Comparison of ENCODE assay signal across 29 mouse cellular contexts in the genomic region with DNA sequence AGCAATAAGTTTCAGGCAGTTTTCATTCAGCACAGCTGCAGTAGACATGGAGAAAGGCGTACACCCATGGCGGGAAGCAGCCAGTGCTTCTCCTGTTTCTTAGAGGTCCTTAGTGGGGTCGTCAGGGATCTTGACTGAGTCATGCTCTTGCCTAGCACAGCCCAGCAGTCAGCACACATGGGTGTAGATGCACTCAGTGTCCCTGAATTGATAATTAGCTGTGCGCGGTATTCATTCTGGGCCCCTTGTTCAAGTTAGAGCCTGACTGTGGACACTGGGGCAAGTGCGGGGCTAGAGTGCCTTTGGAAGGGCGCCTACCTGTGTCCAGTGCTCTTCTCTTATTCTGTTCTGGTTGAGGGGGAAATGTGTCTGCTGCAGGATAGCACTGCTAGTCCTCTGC. TPM values are rescaled to one million over a fixed set of nuclear protein-coding genes. Genes with fewer than 3 reads are reported as not detected.
DNase-seq lines count a peak whose midpoint lies in the region; ATAC-seq and TF ChIP-seq lines count a peak whose summit lies in the region.
"Had no signal": no experiment of that assay in that cellular context is flagged by ENCODE, and none has a peak within 500 bp of the region (broad histone marks: within the 10 kb centered on the region; RNA-seq: fewer than 3 reads in every experiment).

No protein-coding gene starts in this region.

- peaks cover 30% of the 10 kb centered on the region for H3K4me1 ChIP-seq in cerebellum, adult 2 months (ENCODE audit: control insufficient read depth, insufficient read depth, low read length)
- no peaks in the 10 kb centered on the region for H3K4me1 ChIP-seq in stomach, embryonic 15.5 days
- no peaks in the 10 kb centered on the region for H3K4me1 ChIP-seq in stomach, postnatal 0 days (replicated peaks; ENCODE audit: control insufficient read depth, insufficient read depth)
- H3K4me1 ChIP-seq in liver, embryonic 13.5 days (replicated peaks): peaks cover 98% of the 10 kb centered on the region

- no peaks in the 10 kb centered on the region for H3K27me3 ChIP-seq in cerebellum, adult 2 months (ENCODE audit: control insufficient read depth, insufficient read depth, low read length)
- H3K27me3 ChIP-seq in stomach, embryonic 15.5 days (replicated peaks): no peaks in the 10 kb centered on the region
- no peaks in the 10 kb centered on the region for H3K27me3 ChIP-seq in stomach, postnatal 0 days (ENCODE audit: control insufficient read depth, insufficient read depth, low read length)
- no peaks in the 10 kb centered on the region for H3K27me3 ChIP-seq in liver, embryonic 13.5 days
- H3K27me3 ChIP-seq: forebrain, embryonic 15.5 days; heart, embryonic 13.5 days; kidney, embryonic 15.5 days had no signal

- ATAC-seq in stomach, embryonic 15.5 days (ENCODE audit: insufficient read depth, low FRiP score, low read depth): peak; percentile 38; the same call in 1 of the 2 replicates
- ATAC-seq in stomach, postnatal 0 days (ENCODE audit: low FRiP score, low TSS enrichment): no peak
- peak; percentile 41 for ATAC-seq in liver, embryonic 13.5 days (ENCODE audit: low read depth)
- ATAC-seq: activated CD4-positive, CD25-positive, alpha-beta regulatory T cell, adult 4 months; forebrain, embryonic 15.5 days; hindbrain, embryonic 16.5 days had no signal

- no peak overlapping the region for H3K4me3 ChIP-seq in cerebellum, adult 2 months (replicated peaks; ENCODE audit: insufficient read depth, low read depth, low read length)
- H3K4me3 ChIP-seq in stomach, embryonic 15.5 days (replicated peaks): no peak overlapping the region
- no peak overlapping the region for H3K4me3 ChIP-seq in stomach, postnatal 0 days (ENCODE audit: low read depth, low read length)
- peak overlapping the region; percentile 23 for H3K4me3 ChIP-seq in liver, embryonic 13.5 days (replicated peaks)
- H3K4me3 ChIP-seq: forebrain, embryonic 15.5 days; heart, embryonic 13.5 days; kidney, embryonic 15.5 days had no signal

- H3K27ac ChIP-seq in cerebellum, adult 2 months (ENCODE audit: insufficient read depth, low read length): peak overlapping the region; percentile 31; the same call in 1 of the 2 replicates
- no peak overlapping the region for H3K27ac ChIP-seq in stomach, embryonic 15.5 days
- H3K27ac ChIP-seq in stomach, postnatal 0 days (replicated peaks): no peak overlapping the region
- H3K27ac ChIP-seq in liver, embryonic 13.5 days: peak overlapping the region; percentile 99
- H3K27ac ChIP-seq: forebrain, embryonic 15.5 days; heart, embryonic 13.5 days; kidney, embryonic 15.5 days had no signal

- H3K4me2 ChIP-seq in stomach, embryonic 15.5 days: no peak overlapping the region
- no peak overlapping the region for H3K4me2 ChIP-seq in stomach, postnatal 0 days (replicated peaks; ENCODE audit: low read depth)
- H3K4me2 ChIP-seq in liver, embryonic 13.5 days: peak overlapping the region; percentile 71
- H3K4me2 ChIP-seq: forebrain, embryonic 15.5 days; kidney, embryonic 15.5 days; lung, embryonic 14.5 days had no signal

- no peak overlapping the region for H3K9ac ChIP-seq in stomach, embryonic 15.5 days
- no peak overlapping the region for H3K9ac ChIP-seq in stomach, postnatal 0 days (ENCODE audit: low read length)
- H3K9ac ChIP-seq in liver, embryonic 13.5 days: peak overlapping the region; percentile 69
- H3K9ac ChIP-seq: forebrain, embryonic 15.5 days; heart, embryonic 13.5 days; kidney, embryonic 15.5 days; lung, embryonic 14.5 days had no signal

- no peak for TF ChIP-seq EP300 in stomach, postnatal 0 days (optimal IDR thresholded peaks at IDR 0.05)

- no peaks in the 10 kb centered on the region for H3K9me3 ChIP-seq in stomach, embryonic 15.5 days
- no peaks in the 10 kb centered on the region for H3K9me3 ChIP-seq in stomach, postnatal 0 days (ENCODE audit: control insufficient read depth, low read length)
- no peaks in the 10 kb centered on the region for H3K9me3 ChIP-seq in liver, embryonic 13.5 days (replicated peaks)
- H3K9me3 ChIP-seq: forebrain, embryonic 15.5 days; heart, embryonic 13.5 days; kidney, embryonic 15.5 days had no signal

- no peak for TF ChIP-seq CTCF in cerebellum, adult 2 months (IDR thresholded peaks at IDR 0.05; ENCODE audit: borderline replicate concordance, insufficient read depth, low read depth, low read length)
- no peak for TF ChIP-seq CTCF in stomach, postnatal 0 days (IDR thresholded peaks at IDR 0.05; ENCODE audit: low read depth)

- WGBS in cerebellum, adult 2 months: 78% methylated on average over 7 of the region's 7 CpGs
- WGBS in stomach, embryonic 15.5 days: 80% methylated on average over 7 of the region's 7 CpGs
- 80% methylated on average over 7 of the region's 7 CpGs for WGBS in stomach, postnatal 0 days
- WGBS in liver, embryonic 13.5 days (ENCODE audit: insufficient replicate concordance): 37% methylated on average over 7 of the region's 7 CpGs

- TF ChIP-seq POLR2A in cerebellum, adult 2 months (IDR thresholded peaks at IDR 0.05; ENCODE audit: borderline replicate concordance, insufficient read depth, low read length): no peak

- H3K36me3 ChIP-seq in stomach, embryonic 15.5 days: no peaks in the 10 kb centered on the region
- no peaks in the 10 kb centered on the region for H3K36me3 ChIP-seq in stomach, postnatal 0 days (ENCODE audit: control insufficient read depth, insufficient read depth, low read length)
- peaks cover 15% of the 10 kb centered on the region; the same call in 1 of the 2 replicates for H3K36me3 ChIP-seq in liver, embryonic 13.5 days
- H3K36me3 ChIP-seq: forebrain, embryonic 15.5 days; heart, embryonic 13.5 days; kidney, embryonic 15.5 days had no signal

- no peak for DNase-seq in cerebellum, adult 2 months
- DNase-seq in cerebellum, adult 9-10 months: no peak
- no peak for DNase-seq in stomach, postnatal 0 days (ENCODE audit: low spot score)
- DNase-seq in liver, embryonic 13.5 days: no peak
- no peak for DNase-seq in embryo, embryonic 10.5 days (ENCODE audit: low spot score)
- DNase-seq in T-cell, adult 2 months (ENCODE audit: low spot score): no peak
- DNase-seq in adrenal gland, postnatal 36 days: no peak
- DNase-seq: adrenal gland, adult 8-10 months; cerebellum, adult 11 months; cerebellum, postnatal 10 days; gastrocnemius, postnatal 25 days; heart, adult 18-20 months; heart, postnatal 10 days; kidney, adult 18-20 months; kidney, postnatal 4 days; layer of hippocampus, postnatal 36 days; left cerebral cortex, postnatal 4 days; lung, embryonic 14.5 days; lung, postnatal 14 days; midbrain, embryonic 14.5 days; right cerebral cortex, postnatal 25 days; spleen, adult 18-20 months; thymus, postnatal 4 days had no signal

RNA-seq across cellular contexts. Expression of a gene that starts 25.2 kb away (rescaled TPM):
- polyA plus RNA-seq in cerebellum, adult 2 months (2012; rRNA removed): 81.2 and 86.4 TPM in 2 replicates
- polyA plus RNA-seq in stomach, embryonic 15.5 days (2015; fragmentation: Nextera tagmentation; extraction: Ambion mirVana): 4.8 and 5.6 TPM in 2 replicates
- polyA plus RNA-seq in stomach, postnatal 0 days (2015; fragmentation: Nextera tagmentation; extraction: Ambion mirVana): 1.7 TPM in 2 replicates
- 6.9 and 7.6 TPM in 2 replicates for polyA plus RNA-seq in liver, embryonic 13.5 days (2015; fragmentation: Nextera tagmentation; extraction: Ambion mirVana)
- total RNA-seq in adrenal gland, postnatal 36 days (2021): 10 to 100 TPM; 22.1 to 23.2 TPM

RNA-seq across cellular contexts. Expression of a gene that starts 40.9 kb away (rescaled TPM):
- polyA plus RNA-seq in cerebellum, adult 2 months (2012; rRNA removed): 363 and 400 TPM in 2 replicates
- polyA plus RNA-seq in stomach, embryonic 15.5 days (2015; fragmentation: Nextera tagmentation; extraction: Ambion mirVana): 603 and 609 TPM in 2 replicates
- polyA plus RNA-seq in stomach, postnatal 0 days (2015; fragmentation: Nextera tagmentation; extraction: Ambion mirVana): 453 and 464 TPM in 2 replicates
- 556 and 610 TPM in 2 replicates for polyA plus RNA-seq in liver, embryonic 13.5 days (2015; fragmentation: Nextera tagmentation; extraction: Ambion mirVana)
- 1,000 to 10,000 TPM; 1,036 to 1,050 TPM for total RNA-seq in adrenal gland, postnatal 36 days (2021)

RNA-seq across cellular contexts. Expression of a gene that starts 54.0 kb away (rescaled TPM):
- polyA plus RNA-seq in cerebellum, adult 2 months (2012; rRNA removed): 89.0 and 91.8 TPM in 2 replicates
- 17.8 and 19.6 TPM in 2 replicates for polyA plus RNA-seq in stomach, embryonic 15.5 days (2015; fragmentation: Nextera tagmentation; extraction: Ambion mirVana)
- polyA plus RNA-seq in stomach, postnatal 0 days (2015; fragmentation: Nextera tagmentation; extraction: Ambion mirVana): 11.8 and 15.0 TPM in 2 replicates
- 12.5 TPM in 2 replicates for polyA plus RNA-seq in liver, embryonic 13.5 days (2015; fragmentation: Nextera tagmentation; extraction: Ambion mirVana)
- 100 to 1,000 TPM; 100 to 135 TPM for total RNA-seq in adrenal gland, postnatal 36 days (2021)

Comparison
In these comparisons a context has a peak if more than half of its experiments do, and no peak if none do; other contexts are left out.
1. H3K27ac ChIP-seq: peak in cerebellum, adult 2 months (single experiment) and liver, embryonic 13.5 days (single experiment); none in stomach, embryonic 15.5 days (single experiment) and stomach, postnatal 0 days (single experiment).